Mouse (Mus musculus) heart, adult 8-10 months (tissue): Measurements from ENCODE around the gene Bsn. TPM values are rescaled to one million over a fixed set of nuclear protein-coding genes. Genes with fewer than 3 reads are reported as not detected.
A peak's percentile ranks its signal among the peaks of the same experiment; 100 is the strongest.
"Not testable (repeated sequence)": the region's sequence is repeated elsewhere in the genome, so short reads cannot be mapped to it uniquely, and the experiment has no call there.

Experiments used
- DNase-seq: peaks from one replicate; pipeline ENCODE4 v3.0.0; 2022; ENCODE audit warnings: low spot score
- total RNA-seq, 4 experiments: library from RNA; stranded (reverse); gene quantifications; 2 replicates each; pipeline ENCODE4 v1.2.4; 2022

The Bsn gene
- total RNA-seq, 4 experiments from 2014 or later = 0.05 to 0.06 (median 0.06) TPM

DNA sequence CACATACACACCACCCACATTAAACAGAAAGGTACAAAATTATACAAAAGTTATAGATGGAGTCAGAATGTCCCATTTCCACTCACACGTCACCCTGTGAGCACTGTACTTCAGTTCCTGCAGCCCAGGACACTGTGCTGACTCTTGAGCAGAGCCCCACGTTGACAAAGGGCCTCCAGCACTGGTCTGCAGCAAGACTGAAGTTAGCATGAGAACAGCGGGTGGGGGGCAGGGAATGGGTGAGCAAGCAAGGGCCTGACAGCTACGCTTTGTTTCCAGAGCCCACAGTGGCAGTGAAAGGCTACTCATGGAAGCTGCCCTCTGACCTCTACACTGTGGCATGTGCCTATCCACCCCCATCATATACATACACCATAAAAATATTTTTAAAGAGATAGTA is 40.4 kb downstream of the Bsn start:
- no peak for DNase-seq

DNA sequence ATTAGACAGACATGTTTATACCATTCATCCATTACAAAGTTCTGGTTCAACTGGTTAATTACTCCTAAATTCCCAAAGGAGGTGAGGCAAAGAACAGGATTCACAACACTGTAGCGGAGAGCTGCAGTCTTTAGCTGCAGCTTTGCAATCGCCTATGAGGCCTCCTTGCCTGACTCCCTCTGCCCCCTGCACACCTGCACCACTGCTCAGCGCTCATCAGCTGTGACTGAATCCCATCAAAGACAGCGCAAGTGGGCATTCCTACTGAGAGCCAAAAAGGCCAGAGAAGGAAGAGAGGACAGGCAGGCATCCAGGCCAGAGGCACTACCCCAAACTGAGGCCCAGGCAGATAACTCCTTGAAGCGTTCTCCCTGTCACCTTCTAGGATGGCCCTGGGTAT is 42.6 kb downstream of the Bsn start:
- no peak for DNase-seq

DNA sequence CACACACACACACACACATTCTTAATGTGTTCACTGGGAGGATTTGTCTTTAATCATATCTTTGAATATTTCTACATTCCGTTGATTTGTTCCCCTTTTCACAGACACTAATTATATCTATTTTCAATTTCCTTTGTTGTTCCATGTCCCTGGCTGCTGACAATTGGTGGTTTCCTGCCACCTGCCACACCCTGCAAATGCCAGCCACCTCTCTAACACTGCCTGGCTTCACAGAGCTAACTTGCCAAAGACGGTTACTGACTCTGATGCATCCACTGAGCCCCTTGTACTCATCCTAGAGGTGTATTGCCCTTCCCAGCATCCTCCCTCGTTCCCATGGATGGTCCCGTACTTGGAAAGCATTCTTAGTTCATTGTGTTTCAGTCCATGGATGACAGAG is 43.7 kb downstream of the Bsn start:
- DNase-seq = no peak

DNA sequence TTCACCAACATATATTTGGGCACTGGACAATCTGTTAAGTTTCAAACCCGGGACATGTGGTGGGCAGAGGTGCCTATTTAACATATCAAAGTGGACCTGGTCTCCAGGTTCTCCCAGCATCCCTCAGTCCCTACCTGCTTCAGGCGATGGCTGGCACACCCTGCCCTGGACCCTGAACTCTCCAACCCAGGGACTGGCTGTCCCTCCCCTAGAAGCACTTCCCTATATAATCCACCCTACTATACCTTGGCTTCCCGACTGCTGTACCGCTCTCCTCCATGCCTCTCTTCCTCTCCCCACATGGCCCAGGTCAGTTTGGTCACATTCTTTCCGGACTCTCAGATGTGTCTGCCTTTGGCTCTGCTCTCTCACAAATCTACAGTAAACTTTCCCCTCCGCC is 44.4 kb downstream of the Bsn start:
- DNase-seq = no peak

DNA sequence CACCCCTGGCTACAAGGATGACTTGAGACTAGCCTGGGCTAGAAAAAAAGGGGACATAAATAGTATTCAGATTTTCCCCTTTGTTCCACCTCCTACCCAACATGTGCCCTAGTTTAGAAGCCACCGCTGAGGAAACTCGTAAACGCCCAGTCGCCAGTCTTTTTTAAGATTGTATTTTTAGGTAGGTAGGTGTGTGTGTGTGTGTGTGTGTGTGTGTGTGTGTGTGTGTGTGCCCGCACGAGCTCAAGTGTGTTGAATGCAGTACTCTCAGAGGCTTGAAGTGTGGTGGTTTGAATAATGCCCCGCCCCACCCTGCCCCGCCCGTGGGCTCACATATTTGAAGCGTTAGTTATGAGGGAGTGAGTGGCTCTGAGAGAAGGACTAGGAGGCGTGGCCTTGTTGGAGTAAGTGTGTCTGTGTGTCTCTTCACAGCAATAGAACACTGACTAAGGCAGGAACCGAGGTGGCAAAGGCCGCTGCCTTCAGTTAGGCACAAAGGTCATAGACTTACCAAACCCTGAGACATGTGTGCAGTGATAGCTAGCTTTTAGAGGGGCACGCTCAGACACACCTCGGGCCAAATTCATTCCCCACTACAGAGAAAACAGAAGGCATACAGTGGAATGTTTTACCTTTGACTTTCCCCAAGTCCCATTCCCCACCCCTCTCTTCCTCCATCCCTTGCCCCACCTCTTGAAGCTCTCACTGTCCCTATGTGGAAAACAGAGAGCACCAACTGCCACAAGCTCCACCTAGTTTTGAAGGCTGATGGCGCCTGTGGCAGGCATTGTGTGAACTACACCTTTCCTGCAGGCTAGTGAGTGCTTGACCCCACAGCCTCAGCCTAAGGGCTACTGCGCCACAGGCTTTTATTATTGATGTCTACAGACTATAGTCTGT is 45.6 kb downstream of the Bsn start:
- no peak for DNase-seq

DNA sequence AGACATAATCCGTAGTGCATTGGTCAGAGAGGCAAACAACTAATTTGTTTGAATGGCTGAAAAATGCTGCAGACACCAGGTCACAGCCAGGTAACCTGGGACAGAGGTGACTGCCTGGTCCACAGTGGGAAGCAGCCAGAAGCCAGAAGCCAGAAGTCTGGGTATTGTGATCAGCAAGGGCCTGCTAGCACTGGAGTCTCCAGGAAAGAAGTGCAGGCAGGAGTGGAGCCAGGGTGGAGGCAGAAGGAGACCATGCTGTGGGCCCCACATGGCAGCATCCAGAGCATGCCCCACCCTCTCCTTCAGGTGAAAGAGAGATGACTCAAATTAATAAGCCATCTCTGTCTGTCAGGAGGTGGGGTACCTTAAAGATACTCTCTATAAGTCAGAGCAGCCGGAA is 46.7 kb downstream of the Bsn start:
- DNase-seq = no peak

DNA sequence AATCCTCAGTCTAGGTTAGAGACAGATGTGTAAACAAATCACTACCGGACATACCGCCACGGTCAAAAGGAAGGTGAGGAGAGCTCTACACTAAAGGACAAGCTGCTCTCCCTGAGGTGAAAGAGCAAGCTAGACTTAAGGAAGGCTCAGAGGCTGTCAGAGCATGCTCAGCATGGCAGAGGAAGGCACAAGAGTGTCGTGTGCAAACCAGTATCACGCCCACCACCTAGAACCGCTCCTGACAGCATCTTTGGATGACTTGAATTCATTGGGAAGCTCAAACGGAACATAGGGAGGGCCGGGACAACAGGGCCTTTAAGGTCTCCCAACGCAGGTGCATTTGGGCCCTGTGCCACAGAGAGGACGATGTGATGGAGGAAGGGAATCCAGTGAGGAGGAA is 48.8 kb downstream of the Bsn start:
- DNase-seq = no peak

DNA sequence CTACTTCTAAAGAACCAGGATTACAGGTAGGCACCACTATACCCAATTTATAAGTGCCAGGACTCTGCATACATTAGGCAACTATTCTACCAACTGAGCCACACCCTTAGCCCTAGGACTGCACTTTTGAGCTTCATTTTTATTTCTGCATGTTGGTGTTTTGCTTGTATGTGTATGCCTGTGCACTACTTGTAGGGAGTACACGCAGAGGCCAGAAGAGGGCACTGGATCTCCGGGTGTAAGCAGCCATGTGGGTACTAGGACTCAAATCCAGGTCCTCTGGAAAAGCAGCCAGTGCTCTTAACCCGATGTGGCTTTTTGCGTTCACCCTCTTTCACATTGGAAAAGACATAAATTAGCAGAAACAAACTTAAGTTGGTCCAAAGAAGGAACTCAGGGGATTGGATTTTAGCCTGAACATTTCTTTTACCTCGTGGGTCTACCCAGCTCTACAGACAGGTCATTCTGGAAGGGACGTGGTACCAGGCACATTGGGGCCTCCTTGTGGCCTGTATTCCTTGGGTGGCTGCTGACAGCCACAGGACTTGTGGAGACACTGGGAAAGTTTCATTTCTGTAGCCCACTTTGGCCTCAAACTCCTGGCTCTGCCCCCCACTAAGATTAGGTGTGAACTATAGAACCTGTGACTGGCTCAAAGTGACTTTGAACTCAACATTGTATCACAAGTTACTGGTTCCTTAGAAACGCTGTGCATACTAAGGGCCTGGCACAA is 50.1 kb downstream of the Bsn start:
- no peak for DNase-seq

DNA sequence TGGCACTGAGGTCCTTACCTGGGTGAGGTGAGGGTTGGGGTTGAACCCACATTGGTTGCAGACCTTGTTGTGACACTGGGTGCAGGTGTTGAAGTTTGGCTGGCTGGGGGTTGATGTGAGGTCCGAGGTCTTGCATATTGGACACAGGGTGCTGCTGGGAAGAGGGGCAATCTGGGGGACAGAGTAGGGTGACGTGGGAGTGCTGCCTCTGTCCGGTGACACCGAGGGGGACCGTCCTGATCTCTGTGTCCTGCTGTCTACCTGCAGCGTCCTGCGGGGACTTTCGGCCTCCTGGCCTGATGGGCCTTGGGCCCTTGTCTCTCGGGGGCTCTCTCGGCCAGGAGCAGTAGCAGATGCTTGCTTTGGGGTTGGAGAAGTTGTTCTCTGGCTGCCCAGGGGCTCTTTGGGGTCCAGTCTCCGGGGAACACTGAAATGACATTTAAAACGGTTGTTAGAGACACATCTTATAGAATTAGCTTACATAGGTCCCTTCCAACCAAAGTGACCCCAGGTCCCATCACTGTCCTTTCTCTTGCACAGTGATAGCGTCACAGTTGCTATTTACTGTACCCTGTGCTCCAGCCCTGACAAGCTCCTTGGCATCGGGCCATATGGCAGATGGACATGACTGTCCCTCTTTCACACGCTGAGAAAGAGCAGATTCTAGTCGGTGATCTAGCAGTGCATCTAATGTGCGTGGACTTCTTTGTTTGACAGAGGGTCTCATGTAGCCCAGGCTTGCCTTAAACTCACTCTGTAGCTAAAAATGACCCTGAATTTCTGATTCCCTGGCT is 50.8 kb downstream of the Bsn start:
- DNase-seq = no peak

DNA sequence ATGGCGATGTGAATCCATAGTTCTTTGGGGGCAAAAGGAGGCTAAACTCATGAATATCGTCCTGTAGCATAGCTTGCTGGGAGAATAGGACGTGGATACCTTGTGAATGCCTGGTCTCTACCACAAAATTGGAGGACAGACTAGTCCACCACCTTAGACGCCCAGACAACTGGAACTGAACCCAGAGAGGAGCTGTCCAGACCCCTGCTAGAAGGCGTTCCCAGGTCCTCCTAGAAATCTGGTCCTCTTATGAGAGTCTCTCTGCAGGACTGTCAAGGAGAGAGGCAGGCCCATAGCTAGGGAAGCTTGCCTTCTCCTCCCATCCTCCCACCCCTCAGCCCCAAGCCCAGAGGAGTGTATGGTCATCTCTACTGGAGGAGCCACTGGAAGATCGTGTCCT is 52.1 kb downstream of the Bsn start:
- DNase-seq = no peak

DNA sequence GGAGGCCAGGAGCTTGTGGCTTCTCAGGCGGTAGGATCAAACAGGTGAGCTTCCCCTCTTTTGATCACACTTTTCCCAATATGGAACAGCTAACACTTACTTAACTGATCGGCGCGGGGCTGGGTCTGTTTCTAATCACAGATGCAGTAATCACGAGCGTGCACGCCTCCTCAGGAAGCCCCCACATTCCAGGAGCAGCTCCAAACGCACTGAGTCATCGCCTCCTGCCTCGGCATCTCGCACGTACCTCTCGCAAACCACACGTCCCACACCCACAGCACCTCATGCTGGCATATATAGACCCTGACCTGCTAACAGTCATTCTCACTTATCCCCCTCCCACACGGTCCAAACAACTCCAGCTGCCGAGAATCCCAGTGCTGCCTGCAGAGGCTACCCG is 52.7 kb downstream of the Bsn start:
- DNase-seq = no peak

DNA sequence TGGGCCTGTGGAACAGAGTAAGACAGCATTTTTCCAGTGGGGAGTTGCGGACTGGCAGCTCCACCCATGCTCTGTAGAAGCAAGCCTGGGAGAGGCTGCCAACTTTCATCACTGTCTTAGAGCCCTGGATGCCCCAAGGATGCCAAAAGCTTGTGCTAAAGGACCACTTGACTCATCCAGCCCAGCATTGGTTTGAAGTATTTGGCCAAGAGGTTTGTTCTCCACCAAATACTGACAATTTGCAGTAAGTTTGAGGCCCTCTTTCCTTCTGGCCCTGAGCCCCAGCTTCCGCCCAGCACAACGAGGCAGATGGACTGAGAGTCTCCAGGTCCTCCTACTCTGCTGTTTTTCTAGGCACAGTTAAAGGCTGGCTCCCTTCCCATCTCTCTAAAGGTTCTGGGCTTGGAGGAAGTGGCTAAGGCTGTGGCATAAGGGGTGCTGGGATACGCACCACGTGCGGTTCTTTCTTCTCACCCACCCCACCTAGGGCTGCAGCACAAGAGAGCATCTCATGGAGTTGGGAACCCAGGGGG is 53.2 kb downstream of the Bsn start:
- DNase-seq = peak; percentile 21

DNA sequence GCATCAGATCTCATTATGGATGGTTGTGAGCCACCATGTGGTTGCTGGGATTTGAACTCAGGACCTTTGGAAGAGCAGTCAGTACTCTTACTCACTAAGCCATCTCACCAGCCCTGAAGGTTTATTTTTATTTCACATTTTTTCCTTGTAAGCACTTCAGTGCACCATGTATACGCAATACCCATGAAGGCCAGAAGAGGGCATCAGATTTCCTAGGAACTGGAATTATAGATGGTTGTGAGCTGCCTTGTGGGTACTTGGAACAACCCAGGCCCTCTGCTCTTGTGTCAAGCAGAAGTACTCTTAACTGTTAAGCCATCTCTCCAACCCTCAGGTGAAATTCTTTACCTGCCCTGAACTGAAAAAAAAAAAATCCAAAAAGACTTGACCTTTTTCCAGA is 54.0 kb downstream of the Bsn start:
- no peak for DNase-seq

DNA sequence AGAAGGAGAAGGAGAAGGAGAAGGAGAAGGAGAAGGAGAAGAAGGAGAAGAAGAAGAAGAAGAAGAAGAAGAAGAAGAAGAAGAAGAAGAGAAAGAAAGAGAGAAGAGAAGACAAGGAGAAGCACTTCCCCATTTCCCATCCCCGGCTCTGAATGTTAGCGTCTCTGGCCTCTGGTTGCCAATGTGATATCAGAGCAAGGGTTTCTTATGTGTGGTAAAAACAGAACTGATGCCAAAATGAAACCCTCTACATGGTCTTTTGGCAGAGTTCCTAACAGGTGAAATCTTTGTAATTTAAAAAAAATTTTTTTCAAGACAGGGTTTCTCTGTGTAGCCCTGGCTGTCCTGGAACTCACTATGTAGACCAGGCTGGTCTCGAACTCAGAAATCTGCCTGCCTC is 54.5 kb downstream of the Bsn start:
- DNase-seq = not testable (repeated sequence)

DNA sequence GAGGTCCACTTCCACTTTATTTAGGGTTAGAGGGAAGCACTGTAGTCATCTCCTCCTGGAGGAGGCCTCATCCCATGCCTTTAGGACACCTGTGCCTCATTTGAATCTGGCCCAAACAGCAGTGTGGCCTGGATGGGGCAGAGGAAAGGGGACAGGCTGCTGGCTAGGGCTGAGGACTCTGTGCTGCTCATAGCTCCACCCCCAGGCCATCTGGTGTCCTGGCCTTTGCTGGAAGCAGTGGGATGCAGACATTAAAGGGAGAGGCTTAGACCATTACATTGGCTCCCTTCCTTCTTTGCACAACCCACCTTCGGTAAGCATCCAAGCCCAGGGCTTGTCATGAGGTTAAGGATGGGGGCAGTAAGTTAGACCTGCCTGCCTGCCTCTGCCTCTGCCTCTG is 56.7 kb downstream of the Bsn start:
- no peak for DNase-seq

DNA sequence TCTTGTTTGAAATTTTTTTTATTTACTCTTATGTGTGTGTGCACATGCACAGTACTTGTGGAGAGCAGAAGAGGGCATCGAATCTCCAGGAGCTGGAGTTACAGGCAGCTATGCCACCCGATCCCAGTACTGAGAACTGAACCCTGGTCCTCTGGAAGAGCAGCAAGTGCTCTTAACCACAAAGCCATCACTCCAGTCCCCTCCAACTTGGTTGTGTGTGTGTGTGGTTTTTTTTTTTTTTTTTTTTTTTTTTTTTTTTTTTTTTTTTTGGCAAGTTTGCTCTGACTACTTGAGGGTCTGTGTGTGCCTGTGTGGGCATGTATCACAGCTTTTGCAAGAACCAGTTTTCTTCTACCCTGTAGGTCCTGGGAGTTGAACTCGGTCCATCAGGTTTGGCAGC is 57.8 kb downstream of the Bsn start:
- DNase-seq = no peak

DNA sequence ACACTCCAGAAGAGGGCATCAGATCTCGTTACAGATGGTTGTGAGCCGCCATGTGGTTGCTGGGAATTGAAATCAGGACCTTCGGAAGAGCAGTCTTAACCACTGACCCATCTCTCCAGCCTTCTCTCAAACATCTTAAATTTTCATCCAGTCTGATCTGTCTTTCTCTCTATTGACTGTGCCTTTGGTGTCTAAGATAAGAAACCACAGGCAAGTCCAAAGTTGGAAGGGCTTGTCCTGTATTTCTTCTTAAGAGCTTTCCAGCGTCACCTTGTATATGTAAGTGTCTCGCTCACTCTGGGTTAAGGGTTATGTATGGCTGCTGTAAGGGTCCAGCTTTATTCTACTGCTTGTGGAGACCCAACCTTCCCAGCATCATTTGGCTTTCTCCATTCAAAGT is 58.7 kb downstream of the Bsn start:
- DNase-seq = no peak

DNA sequence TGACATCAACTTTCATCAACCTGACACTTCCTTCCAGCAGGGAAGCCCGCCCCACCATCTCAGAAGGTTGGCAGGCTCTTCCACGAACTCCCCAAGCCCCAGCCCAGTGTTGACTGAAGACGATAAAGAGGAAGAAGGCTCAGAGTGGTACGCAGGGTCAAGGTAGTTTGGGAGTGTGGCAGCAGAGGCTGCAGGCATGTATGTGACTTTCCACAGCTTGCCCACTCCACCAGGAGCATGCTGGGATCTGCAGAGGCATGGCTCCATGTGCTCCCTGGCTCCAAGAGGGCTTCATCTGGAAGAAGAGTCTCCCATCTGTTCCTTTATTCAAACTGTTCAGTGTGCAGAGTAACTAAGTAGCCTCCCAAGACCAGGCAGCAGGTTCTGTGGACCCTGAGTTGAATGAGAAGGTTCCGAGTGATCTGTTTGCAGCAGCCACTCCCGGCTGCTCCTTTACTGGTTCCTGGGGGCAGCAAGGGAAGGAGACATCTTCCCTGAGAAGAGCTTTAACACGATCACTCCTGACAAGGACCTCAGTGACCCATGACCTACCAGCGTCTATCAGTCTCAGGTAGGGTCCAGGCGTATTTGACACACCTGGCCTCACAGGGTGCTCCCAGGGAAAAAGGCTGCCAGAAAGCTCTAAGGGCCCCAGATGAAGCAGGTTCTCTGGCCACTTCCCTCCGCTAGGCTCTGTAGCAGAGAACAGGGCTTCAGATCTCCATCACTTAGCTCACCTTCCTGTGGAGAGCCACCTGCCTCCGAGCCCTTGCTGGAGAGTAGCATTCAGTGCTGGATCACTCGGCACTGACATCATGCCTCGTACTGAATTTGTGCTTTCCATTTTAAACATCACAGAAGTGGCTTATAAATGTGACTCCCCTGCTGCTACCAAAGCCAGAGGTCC is 60.9 kb downstream of the Bsn start:
- no peak for DNase-seq

DNA sequence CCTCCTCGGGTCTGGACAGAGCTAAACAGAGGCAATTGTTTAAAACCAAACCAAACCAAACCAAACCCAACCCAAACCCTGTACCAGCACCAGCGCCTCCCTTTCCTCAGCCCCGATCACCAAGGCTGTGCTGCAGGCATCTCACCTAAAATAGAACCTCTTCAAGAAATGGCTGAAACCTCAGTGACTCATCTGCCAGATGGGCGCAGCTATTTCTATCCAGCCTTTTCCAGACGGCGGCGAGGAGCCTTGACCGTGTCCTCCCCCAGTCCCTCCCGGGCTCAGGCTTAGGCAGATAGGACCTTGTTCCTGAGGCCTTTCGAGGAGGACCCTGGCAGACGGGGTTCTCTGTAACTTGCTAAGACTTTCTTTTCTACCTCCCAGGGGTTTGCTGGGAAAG is 61.9 kb downstream of the Bsn start:
- DNase-seq = no peak

DNA sequence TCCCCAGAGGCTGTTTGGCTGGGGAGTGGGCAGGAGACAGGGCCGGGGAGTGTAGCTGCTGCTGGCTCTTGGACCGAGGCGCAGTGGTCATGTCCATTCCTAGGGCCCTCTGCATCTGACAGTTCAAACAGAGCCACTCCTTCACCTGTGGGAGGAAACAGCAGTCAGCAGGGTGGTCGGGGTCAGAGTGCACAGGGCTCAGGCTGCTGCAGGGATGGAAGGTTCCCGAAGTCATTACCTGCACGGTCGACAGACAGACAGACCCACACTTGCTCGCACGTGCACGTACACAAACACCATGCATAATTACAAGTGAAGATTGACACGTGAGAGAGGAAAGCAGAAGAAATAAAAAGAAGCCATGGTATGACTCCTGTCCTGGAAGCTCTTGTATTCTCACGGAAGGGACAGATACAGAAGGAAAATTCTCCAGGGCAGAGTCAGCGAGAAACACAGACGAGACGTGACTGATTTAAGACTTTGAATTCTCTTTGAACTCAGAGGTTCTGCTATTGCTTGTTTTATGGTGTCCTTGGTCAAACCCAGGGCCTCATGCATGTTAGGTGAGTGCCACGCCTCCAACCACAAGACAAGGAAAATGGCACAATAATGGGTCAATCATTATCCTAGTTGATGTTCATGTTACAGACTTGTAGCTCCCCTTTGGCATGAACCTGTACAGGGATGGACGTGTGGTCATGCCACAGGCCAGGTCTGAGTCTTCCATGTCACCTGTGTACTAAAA is 63.6 kb downstream of the Bsn start:
- no peak for DNase-seq
